Mouse (Mus musculus) midbrain, embryonic 11.5 days (tissue): Measurements from ENCODE around the gene Daglb. TPM values are rescaled to one million over a fixed set of nuclear protein-coding genes. Genes with fewer than 3 reads are reported as not detected.

ENCODE experiments used
- ATAC-seq: fragments of 200-750 bp; cut with Nextera tagmentation; 2 replicates; pipeline ENCODE4 v1.8.0; 2017; ENCODE audit warnings: moderate TSS enrichment, moderate library complexity; ENCODE audit not compliant: low FRiP score
- DNase-seq: peaks from one replicate; pipeline ENCODE4 v3.0.0; 2015; ENCODE audit warnings: low spot score; ENCODE audit errors: missing footprints
- H3K27ac ChIP-seq: fragments of 300-500 bp; sonication (generic); 2 replicates; pipeline ENCODE4 v1.5.1; 2014; ENCODE audit warnings: low read depth, low read length
- H3K27me3 ChIP-seq: fragments of 300-500 bp; sonication (generic); 2 replicates; pipeline ENCODE4 v1.6.1; 2014; ENCODE audit warnings: mild to moderate bottlenecking, low read length, moderate library complexity, mixed read lengths; ENCODE audit not compliant: control insufficient read depth, insufficient read depth
- H3K36me3 ChIP-seq: fragments of 300-500 bp; sonication (generic); 2 replicates; pipeline ENCODE4 v1.6.1; 2014; ENCODE audit warnings: mild to moderate bottlenecking, low read length, moderate library complexity, mixed read lengths; ENCODE audit not compliant: control insufficient read depth, insufficient read depth
- H3K4me1 ChIP-seq: fragments of 300-500 bp; sonication (generic); 2 replicates; pipeline ENCODE4 v1.6.1; 2014; ENCODE audit warnings: low read length; ENCODE audit not compliant: control insufficient read depth, insufficient read depth
- H3K4me2 ChIP-seq: fragments of 300-500 bp; sonication (generic); 2 replicates; pipeline ENCODE4 v1.6.1; 2014; ENCODE audit warnings: mild to moderate bottlenecking, moderate library complexity
- H3K4me3 ChIP-seq: fragments of 300-500 bp; sonication (generic); 2 replicates; pipeline ENCODE4 v1.5.1; 2014; ENCODE audit warnings: low read depth, low read length
- H3K9ac ChIP-seq: fragments of 300-500 bp; sonication (generic); 2 replicates; pipeline ENCODE4 v1.6.1; 2014; ENCODE audit warnings: low read length
- H3K9me3 ChIP-seq: fragments of 300-500 bp; sonication (generic); 2 replicates; pipeline ENCODE4 v1.6.1; 2016; ENCODE audit warnings: low read length; ENCODE audit not compliant: control insufficient read depth
- WGBS: fragments of 180-500 bp; shearing (Covaris S2); extraction: QIAGEN DNeasy Blood & Tissue Kit; methylation state at CpG from one replicate; pipeline ENCODE4 v1.1.7; 2014; 5-methylcytosine and 5-hydroxymethylcytosine counted together
- polyA plus RNA-seq: library from polyadenylated mRNA; unstranded; fragments of >200 nt; fragmentation: Nextera tagmentation; extraction: Ambion mirVana; gene quantifications from 2 replicates; pipeline ENCODE4 v1.2.1, GENCODE M21; 2014

The Daglb gene
- polyA plus RNA-seq, 1 experiment from 2014 or later: 10.1 TPM

DNA sequence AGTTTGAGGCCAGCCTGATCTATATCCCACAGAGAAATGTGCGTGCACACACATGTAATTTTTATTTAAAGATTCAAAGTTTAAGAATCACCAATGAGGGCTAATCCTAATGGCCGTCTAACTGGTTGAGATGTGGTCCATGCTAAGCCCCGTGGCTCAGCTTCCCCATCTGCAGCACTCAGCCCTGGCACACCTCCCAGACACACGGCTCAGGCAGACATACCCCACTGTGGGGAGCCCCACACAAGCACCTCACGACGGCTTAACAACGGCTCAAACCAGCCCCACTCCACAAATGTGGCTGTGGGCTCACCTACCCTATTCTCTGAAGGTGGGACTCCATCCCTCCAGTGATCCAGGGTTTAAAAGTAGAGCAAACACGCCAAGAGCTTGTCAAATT, 40.7 kb downstream of the Daglb start:
- Histone ChIP-seq H3K27me3 (no peaks in the 10 kb centered on the region), H3K36me3 (peaks cover 6% of the 10 kb centered on the region; the same call in 1 of the 2 replicates), H3K9ac (no peak overlapping the region), H3K9me3 (no peaks in the 10 kb centered on the region), H3K27ac (no peak overlapping the region), H3K4me1 (no peaks in the 10 kb centered on the region), H3K4me3 (no peak overlapping the region), H3K4me2 (no peak overlapping the region)
- 92% methylated on average over 8 of the region's 8 CpGs for WGBS
- no peak for ATAC-seq
- DNase-seq: no peak

DNA sequence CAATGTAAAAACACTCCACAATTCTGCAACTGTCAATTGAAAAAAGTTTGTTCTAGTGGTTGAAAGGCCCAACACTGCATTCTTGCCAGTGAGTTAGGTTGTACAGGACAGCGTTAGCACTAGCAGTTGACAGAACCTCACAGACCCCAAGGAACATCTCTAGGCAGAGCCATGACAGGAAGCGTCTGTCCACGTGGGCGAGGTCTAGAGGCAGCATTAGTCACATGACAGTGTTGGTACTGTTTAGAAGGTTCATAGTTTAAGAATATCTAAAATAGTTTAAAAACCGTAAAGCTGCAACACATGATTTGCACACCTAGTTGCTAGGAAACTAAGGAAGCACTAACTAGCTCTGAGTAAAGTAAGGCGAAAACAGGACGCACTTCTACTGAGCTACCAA, 41.2 kb downstream of the Daglb start:
- no peaks in the 10 kb centered on the region for H3K4me1 ChIP-seq
- 92% methylated on average over 7 of the region's 7 CpGs for WGBS
- no peaks in the 10 kb centered on the region for H3K9me3 ChIP-seq
- no peak overlapping the region for H3K9ac ChIP-seq
- no peak for DNase-seq
- peaks cover 6% of the 10 kb centered on the region; the same call in 1 of the 2 replicates for H3K36me3 ChIP-seq
- no peak overlapping the region for H3K27ac ChIP-seq
- H3K4me3 ChIP-seq: no peak overlapping the region
- no peak overlapping the region for H3K4me2 ChIP-seq
- ATAC-seq: no peak
- no peaks in the 10 kb centered on the region for H3K27me3 ChIP-seq

DNA sequence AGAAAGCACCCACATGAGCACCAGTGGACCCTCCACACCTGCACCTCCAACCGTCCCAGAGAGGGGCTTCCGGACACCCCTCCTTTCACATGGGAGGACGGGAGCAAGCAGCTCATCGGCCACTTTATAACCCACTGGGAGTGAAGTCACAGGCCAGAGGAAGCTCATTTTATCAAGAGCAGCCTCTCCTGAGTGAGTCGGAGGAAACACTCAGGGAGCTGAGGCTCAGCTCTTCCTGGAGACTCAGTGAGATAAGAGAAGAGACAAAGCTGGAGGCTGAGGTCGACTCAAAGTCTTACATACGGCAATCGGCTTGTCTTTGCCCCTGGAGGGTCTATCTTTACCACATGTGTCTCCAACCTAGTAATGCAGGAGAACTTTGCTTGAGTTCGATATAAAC, 44.9 kb downstream of the Daglb start:
- no peaks in the 10 kb centered on the region for H3K9me3 ChIP-seq
- ATAC-seq (no peak), DNase-seq (no peak)
- 87% methylated on average over 9 of the region's 9 CpGs for WGBS
- H3K27ac ChIP-seq: no peak overlapping the region
- H3K9ac ChIP-seq: no peak overlapping the region
- H3K36me3 ChIP-seq: peaks cover 8% of the 10 kb centered on the region
- H3K27me3 ChIP-seq: no peaks in the 10 kb centered on the region
- H3K4me2 ChIP-seq: no peak overlapping the region
- no peaks in the 10 kb centered on the region for H3K4me1 ChIP-seq
- no peak overlapping the region for H3K4me3 ChIP-seq

DNA sequence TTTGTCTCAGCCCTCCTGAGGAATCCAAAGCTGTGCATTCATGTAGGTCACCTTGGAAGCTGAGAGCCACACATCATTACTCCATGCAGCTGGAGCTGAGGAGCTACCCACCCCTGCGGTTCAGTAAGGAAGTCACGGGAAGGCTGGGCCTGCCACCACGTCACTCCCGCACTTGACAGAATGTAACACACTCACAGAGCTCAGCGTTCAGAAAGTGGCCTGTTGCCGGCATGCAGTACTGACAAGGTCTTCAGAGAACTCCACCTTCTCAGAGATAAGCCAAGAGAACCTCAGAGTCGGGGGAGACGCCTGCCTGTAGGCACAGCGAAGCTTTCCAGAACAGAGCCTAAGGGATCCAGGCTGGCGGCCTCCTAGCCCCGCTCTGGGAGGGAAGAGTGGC, 45.4 kb downstream of the Daglb start:
- no peaks in the 10 kb centered on the region for H3K9me3 ChIP-seq
- 76% methylated on average over 11 of the region's 11 CpGs for WGBS
- H3K9ac ChIP-seq: no peak overlapping the region
- no peak overlapping the region for H3K4me2 ChIP-seq
- no peak overlapping the region for H3K4me3 ChIP-seq
- ATAC-seq: no peak
- H3K36me3 ChIP-seq: peaks cover 8% of the 10 kb centered on the region
- DNase-seq: no peak
- H3K27me3 ChIP-seq: no peaks in the 10 kb centered on the region
- H3K4me1 ChIP-seq: no peaks in the 10 kb centered on the region
- no peak overlapping the region for H3K27ac ChIP-seq

DNA sequence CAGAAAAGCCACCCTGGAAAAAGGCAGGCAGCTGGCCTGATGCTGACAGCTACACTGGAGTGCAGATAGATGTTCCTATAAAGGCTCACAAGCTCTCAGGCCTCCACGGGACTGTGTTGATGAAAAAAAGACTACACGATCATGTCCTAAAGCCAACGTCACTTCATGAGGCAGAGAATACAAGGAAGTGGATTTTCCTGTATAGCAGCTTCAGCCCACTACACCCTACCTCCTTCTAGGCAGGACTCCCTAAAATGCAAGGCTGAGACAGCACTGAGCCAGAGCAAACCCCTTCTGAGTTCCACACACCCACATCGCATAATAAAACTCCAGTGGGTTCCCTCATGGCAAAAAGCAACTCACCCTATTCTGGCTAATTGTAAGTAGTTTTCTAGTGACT, 47.2 kb downstream of the Daglb start:
- H3K27ac ChIP-seq: no peak overlapping the region
- no peak overlapping the region for H3K4me2 ChIP-seq
- DNase-seq: no peak
- no peak for ATAC-seq
- peaks cover 9% of the 10 kb centered on the region; the same call in 1 of the 2 replicates for H3K36me3 ChIP-seq
- no peaks in the 10 kb centered on the region for H3K9me3 ChIP-seq
- 83% methylated on average over 4 of the region's 4 CpGs for WGBS
- H3K27me3 ChIP-seq: no peaks in the 10 kb centered on the region
- H3K4me3 ChIP-seq: no peak overlapping the region
- no peaks in the 10 kb centered on the region for H3K4me1 ChIP-seq
- H3K9ac ChIP-seq: no peak overlapping the region

DNA sequence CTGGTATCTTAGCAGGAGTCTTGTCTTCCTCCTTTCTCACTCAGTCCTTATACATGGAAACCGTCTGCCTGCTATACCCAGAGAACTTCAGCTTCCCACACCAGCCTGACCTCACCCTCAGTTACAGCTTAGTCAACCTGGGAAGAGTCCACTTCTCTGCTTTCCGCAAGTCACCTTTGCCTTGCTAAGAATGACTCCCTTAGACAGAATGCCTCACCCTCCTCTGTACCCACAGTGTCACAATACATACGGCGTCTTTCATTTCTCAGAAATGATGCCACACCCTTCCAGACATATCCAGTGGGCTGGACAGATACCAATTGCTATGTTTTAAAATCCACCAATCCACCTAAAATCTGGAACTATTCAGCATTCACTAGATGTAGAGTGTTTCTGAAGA, 47.9 kb downstream of the Daglb start:
- H3K27ac ChIP-seq: no peak overlapping the region
- H3K36me3 ChIP-seq: peaks cover 8% of the 10 kb centered on the region; the same call in 1 of the 2 replicates
- 93% methylated on average over 4 of the region's 4 CpGs for WGBS
- DNase-seq (no peak), ATAC-seq (no peak)
- no peak overlapping the region for H3K4me3 ChIP-seq
- no peak overlapping the region for H3K4me2 ChIP-seq
- H3K9me3 ChIP-seq: no peaks in the 10 kb centered on the region
- H3K27me3 ChIP-seq: no peaks in the 10 kb centered on the region
- H3K4me1 ChIP-seq: no peaks in the 10 kb centered on the region
- no peak overlapping the region for H3K9ac ChIP-seq

DNA sequence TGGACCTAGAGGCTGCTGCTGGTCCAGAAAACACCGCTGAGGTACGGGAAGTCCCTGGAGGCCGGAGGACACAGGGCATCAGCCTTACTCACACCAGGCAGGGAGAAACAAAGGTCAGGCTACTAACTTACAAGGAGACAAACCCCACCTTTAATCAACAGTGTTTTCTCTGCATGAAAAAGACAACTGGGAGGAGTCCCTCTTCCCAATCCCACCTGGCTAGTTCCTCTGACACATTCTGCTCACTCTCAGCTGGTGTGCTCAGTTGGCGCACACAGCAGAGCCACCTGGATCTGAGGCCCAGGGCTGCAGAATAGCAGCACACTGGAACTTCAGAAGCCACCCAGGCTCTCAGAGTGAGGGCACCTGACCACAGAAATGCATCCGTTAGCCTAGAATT, 50.5 kb downstream of the Daglb start:
- Histone ChIP-seq H3K4me2 (no peak overlapping the region), H3K27ac (no peak overlapping the region), H3K36me3 (peaks cover 8% of the 10 kb centered on the region; the same call in 1 of the 2 replicates), H3K9me3 (no peaks in the 10 kb centered on the region), H3K9ac (no peak overlapping the region), H3K4me1 (no peaks in the 10 kb centered on the region), H3K27me3 (no peaks in the 10 kb centered on the region), H3K4me3 (no peak overlapping the region)
- DNase-seq (no peak), ATAC-seq (no peak)
- 95% methylated on average over 5 of the region's 5 CpGs for WGBS

DNA sequence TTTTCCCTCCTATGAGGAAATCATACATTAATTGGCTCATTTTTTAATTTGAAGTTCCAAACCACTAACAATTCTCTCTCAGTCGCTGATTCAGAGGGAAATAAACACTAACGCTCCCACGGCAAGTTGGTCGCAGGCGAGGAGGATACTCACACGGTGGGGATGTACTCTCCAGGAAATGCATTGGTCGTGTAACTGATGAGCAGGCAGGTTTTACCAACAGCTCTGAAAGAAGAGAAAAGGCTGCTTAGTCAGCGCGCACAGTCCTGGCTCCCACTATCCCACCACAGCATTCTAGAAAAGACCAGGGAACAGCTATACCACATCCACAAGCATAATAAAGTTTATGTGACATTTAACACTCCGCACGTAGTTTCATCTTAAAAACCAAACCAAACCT, 52.6 kb downstream of the Daglb start:
- Histone ChIP-seq H3K27ac (no peak overlapping the region), H3K4me2 (no peak overlapping the region), H3K36me3 (peaks cover 8% of the 10 kb centered on the region; the same call in 1 of the 2 replicates), H3K27me3 (no peaks in the 10 kb centered on the region), H3K4me1 (no peaks in the 10 kb centered on the region), H3K9me3 (no peaks in the 10 kb centered on the region), H3K9ac (no peak overlapping the region), H3K4me3 (no peak overlapping the region)
- WGBS: 94% methylated on average over 11 of the region's 11 CpGs
- DNase-seq: no peak
- no peak for ATAC-seq

DNA sequence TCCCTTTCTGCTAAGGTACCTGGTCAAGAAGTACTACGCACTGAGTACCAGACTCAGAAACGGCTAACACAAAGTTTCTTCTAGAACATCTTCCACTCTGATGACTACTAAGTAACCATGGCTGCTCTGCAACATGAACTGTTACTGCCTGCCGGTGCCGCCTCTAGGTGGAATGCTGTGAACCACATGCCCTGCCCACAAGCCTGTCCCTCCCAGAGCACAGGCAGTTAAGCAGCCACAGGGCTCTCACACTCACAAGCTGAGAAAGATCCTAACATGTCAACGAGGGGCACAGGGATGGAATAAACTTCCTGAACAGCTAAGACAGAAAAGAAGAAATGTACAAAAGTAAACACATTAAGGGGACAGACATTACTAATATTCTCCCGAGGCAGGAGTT, 53.1 kb downstream of the Daglb start:
- no peaks in the 10 kb centered on the region for H3K9me3 ChIP-seq
- no peaks in the 10 kb centered on the region for H3K27me3 ChIP-seq
- no peak overlapping the region for H3K27ac ChIP-seq
- H3K9ac ChIP-seq: no peak overlapping the region
- H3K4me2 ChIP-seq: no peak overlapping the region
- H3K4me1 ChIP-seq: no peaks in the 10 kb centered on the region
- H3K36me3 ChIP-seq: peaks cover 8% of the 10 kb centered on the region; the same call in 1 of the 2 replicates
- H3K4me3 ChIP-seq: no peak overlapping the region
- 91% methylated on average over 6 of the region's 6 CpGs for WGBS
- ATAC-seq: no peak
- no peak for DNase-seq
